Mouse (Mus musculus) heart, postnatal 10 days (tissue): ENCODE measurements around the gene Chd2. TPM values are rescaled to one million over a fixed set of nuclear protein-coding genes. Genes with fewer than 3 reads are reported as not detected.
"Not testable (repeated sequence)": the region's sequence is repeated elsewhere in the genome, so short reads cannot be mapped to it uniquely, and the experiment has no call there.

ENCODE experiments used
- DNase-seq, 2 experiments: peaks; one replicate each; pipeline ENCODE4 v3.0.0; 2021
- intact Hi-C: fragments of 180-260 bp; cut with DNase I; formaldehyde crosslinking; loops from one replicate; pipeline ENCODE4 v1.15.1; 2025
- total RNA-seq, 2 experiments: library from RNA; stranded (reverse); gene quantifications; 2 replicates each; pipeline ENCODE4 v1.2.3; 2021

Gene Chd2
- total RNA-seq, 2 experiments from 2014 or later, result 62.3 to 63.3 TPM

GRCm38 (mm10) chr7:73527225-73527624, 14.4 kb downstream of the Chd2 start:
- no peak for DNase-seq
- intact Hi-C loops, result loop anchor here (10.0 kb wide), 1 partner anchor 218 kb away; the partner anchor contains the start of gene Fam174b

GRCm38 (mm10) chr7:73524454-73524952, 17.1 kb downstream of the Chd2 start:
- peak; percentile 79 to 82 for DNase-seq
- intact Hi-C loops, result loop anchor here (1.0 to 10.0 kb wide), 3 partner anchors 94 to 220 kb away; partner anchors contain the start of gene Fam174b

GRCm38 (mm10) chr7:73523608-73524259, 17.9 kb downstream of the Chd2 start:
- no peak for DNase-seq

GRCm38 (mm10) chr7:73523183-73523582, 18.4 kb downstream of the Chd2 start:
- intact Hi-C loops, result loop anchor here (10.0 kb wide), 1 partner anchor 222 kb away; the partner anchor contains the start of gene Fam174b
- no peak for DNase-seq

More at GRCm38 (mm10) chr7:73523608-73524259, 17.9 kb downstream of the Chd2 start:
- intact Hi-C loops, result loop anchor here (1.0 to 10.0 kb wide), 3 partner anchors 95 to 221 kb away; partner anchors contain the start of gene Fam174b

- DNase-seq, result no peak
- intact Hi-C loops, result loop anchor here (10.0 kb wide), 1 partner anchor 223 kb away; the partner anchor contains the start of gene Fam174b
Measured at GRCm38 (mm10) chr7:73521277-73522193, 20.1 kb downstream of the Chd2 start.

- intact Hi-C loops, result loop anchor here (10.0 kb wide), 1 partner anchor 225 kb away; the partner anchor contains the start of gene Fam174b
- no peak for DNase-seq
Measured at GRCm38 (mm10) chr7:73520231-73520630, 21.4 kb downstream of the Chd2 start.

GRCm38 (mm10) chr7:73519060-73519796, 22.4 kb downstream of the Chd2 start:
- no peak for DNase-seq
- intact Hi-C loops, result no loop called here

- DNase-seq, result not testable (repeated sequence)
Measured at GRCm38 (mm10) chr7:73518373-73518980, 23.2 kb downstream of the Chd2 start.

GRCm38 (mm10) chr7:73517432-73518054, 24.1 kb downstream of the Chd2 start:
- intact Hi-C loops, result no loop called here
- no peak for DNase-seq

More at GRCm38 (mm10) chr7:73518373-73518980, 23.2 kb downstream of the Chd2 start:
- intact Hi-C loops, result not testable (repeated sequence)

GRCm38 (mm10) chr7:73516820-73517219, 24.8 kb downstream of the Chd2 start:
- DNase-seq, result no peak
- intact Hi-C loops, result no loop called here

- no peak for DNase-seq
- intact Hi-C loops, result no loop called here
Measured at GRCm38 (mm10) chr7:73514560-73514959, 27.1 kb downstream of the Chd2 start.

- intact Hi-C loops, result no loop called here
- DNase-seq, result no peak
Measured at GRCm38 (mm10) chr7:73512422-73512821, 29.2 kb downstream of the Chd2 start.

GRCm38 (mm10) chr7:73508688-73509087, 32.9 kb downstream of the Chd2 start:
- intact Hi-C loops, result no loop called here
- no peak for DNase-seq

GRCm38 (mm10) chr7:73507491-73507890, 34.1 kb downstream of the Chd2 start:
- intact Hi-C loops, result no loop called here
- DNase-seq, result peak; percentile 70 to 75

GRCm38 (mm10) chr7:73506852-73507251, 34.8 kb downstream of the Chd2 start:
- intact Hi-C loops, result no loop called here
- DNase-seq, result no peak

GRCm38 (mm10) chr7:73505266-73505665, 36.4 kb downstream of the Chd2 start:
- DNase-seq, result no peak
- intact Hi-C loops, result loop anchor here (2.0 kb wide), 1 partner anchor 14 kb away; no protein-coding TSS in a partner anchor

- intact Hi-C loops, result no loop called here
- DNase-seq, result no peak
Measured at GRCm38 (mm10) chr7:73498200-73498599, 43.4 kb downstream of the Chd2 start.

GRCm38 (mm10) chr7:73489261-73489660, 52.4 kb downstream of the Chd2 start:
- intact Hi-C loops, result no loop called here
- no peak for DNase-seq

- intact Hi-C loops, result no loop called here
- DNase-seq, result no peak
Measured at GRCm38 (mm10) chr7:73481094-73481493, 60.5 kb downstream of the Chd2 start.
